Mouse (Mus musculus) brain, adult 2 months (tissue): ENCODE measurements around the gene Synpo2l.
"Not testable (repeated sequence)": the region's sequence is repeated elsewhere in the genome, so short reads cannot be mapped to it uniquely, and the experiment has no call there.

Source experiments
- DNase-seq: peaks from one replicate; pipeline ENCODE4 v3.0.0; 2011; ENCODE audit warnings: low read depth, low spot score

The Synpo2l gene

GRCm38 (mm10) chr14:20668154-20668810 lies at the start of gene Synpo2l:
Gene Synpo2l, minus strand, starts transcription at chr14:20668354.
- DNase-seq = no peak

- no peak for DNase-seq
Observed at GRCm38 (mm10) chr14:20713832-20714231, 45.7 kb upstream of the Synpo2l start.

- DNase-seq = no peak
Observed at GRCm38 (mm10) chr14:20708239-20708638, 40.1 kb upstream of the Synpo2l start.

- DNase-seq = peak; percentile 97
Observed at GRCm38 (mm10) chr14:20707201-20708190, 39.3 kb upstream of the Synpo2l start, which contains the start of gene Zswim8. Gene Zswim8, plus strand, starts transcription at chr14:20707552.

GRCm38 (mm10) chr14:20703461-20703860 lies 35.3 kb upstream of the Synpo2l start:
- not testable (repeated sequence) for DNase-seq

- peak; percentile 94 for DNase-seq
Observed at GRCm38 (mm10) chr14:20702741-20703381, 34.7 kb upstream of the Synpo2l start, which contains the start of gene Chchd1. Gene Chchd1, plus strand, starts transcription at chr14:20703006.

- no peak for DNase-seq
Observed at GRCm38 (mm10) chr14:20702096-20702740, 34.1 kb upstream of the Synpo2l start.

GRCm38 (mm10) chr14:20701554-20701953 lies 33.4 kb upstream of the Synpo2l start:
- no peak for DNase-seq

- DNase-seq = no peak
Observed at GRCm38 (mm10) chr14:20700362-20700761, 32.2 kb upstream of the Synpo2l start.

- DNase-seq = no peak
Observed at GRCm38 (mm10) chr14:20698515-20698914, 30.4 kb upstream of the Synpo2l start.

- DNase-seq = peak; percentile 92
Observed at GRCm38 (mm10) chr14:20696986-20697385, 28.8 kb upstream of the Synpo2l start.

- DNase-seq = no peak
Observed at GRCm38 (mm10) chr14:20695761-20696520, 27.8 kb upstream of the Synpo2l start.

GRCm38 (mm10) chr14:20694884-20695760 lies 27.0 kb upstream of the Synpo2l start, which contains the start of gene Fut11:
Gene Fut11, plus strand, starts transcription at chr14:20694968.
- DNase-seq = peak; percentile 94

- DNase-seq = peak; percentile 50
Observed at GRCm38 (mm10) chr14:20694185-20694883, 26.2 kb upstream of the Synpo2l start.

- no peak for DNase-seq
Observed at GRCm38 (mm10) chr14:20693589-20694101, 25.5 kb upstream of the Synpo2l start.

- no peak for DNase-seq
Observed at GRCm38 (mm10) chr14:20691772-20692171, 23.6 kb upstream of the Synpo2l start.

- no peak for DNase-seq
Observed at GRCm38 (mm10) chr14:20689009-20689408, 20.9 kb upstream of the Synpo2l start.

GRCm38 (mm10) chr14:20686576-20686975 lies 18.4 kb upstream of the Synpo2l start:
- peak; percentile 88 for DNase-seq

GRCm38 (mm10) chr14:20682498-20682897 lies 14.3 kb upstream of the Synpo2l start:
- DNase-seq = no peak
